ENCODE assay signal across 10 mouse cellular contexts in the genomic region with DNA sequence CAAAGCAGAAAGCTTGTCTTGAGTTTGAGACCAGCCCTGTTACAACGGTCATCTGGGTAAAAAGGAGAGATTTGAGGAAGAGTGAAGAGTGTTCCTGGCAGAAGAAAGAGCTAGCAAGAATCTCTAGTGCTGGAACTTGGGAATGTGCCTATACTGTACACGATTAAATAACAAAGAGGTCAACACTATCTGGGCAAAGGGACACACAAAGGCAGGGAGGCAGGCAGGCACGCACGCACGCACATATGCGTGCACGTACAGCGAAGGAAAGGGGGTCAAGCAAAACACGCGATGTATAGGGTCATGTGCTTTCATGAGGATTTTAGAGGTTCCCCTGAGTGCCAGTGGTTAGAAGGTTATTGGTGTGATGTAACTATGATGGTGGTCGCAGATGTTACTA. TPM values are rescaled to one million over a fixed set of nuclear protein-coding genes. Genes with fewer than 3 reads are reported as not detected.
DNase-seq lines count a peak whose midpoint lies in the region; ATAC-seq and TF ChIP-seq lines count a peak whose summit lies in the region.
"Had no signal": no experiment of that assay in that cellular context is flagged by ENCODE, and none has a peak within 500 bp of the region (broad histone marks: within the 10 kb centered on the region; RNA-seq: fewer than 3 reads in every experiment).

No protein-coding gene starts in this region.

- H3K4me2 ChIP-seq in lung, embryonic 14.5 days: no peak overlapping the region
- H3K4me2 ChIP-seq in intestine, embryonic 15.5 days (replicated peaks): peak overlapping the region; percentile 80; the same call in 1 of the 2 replicates
- peak overlapping the region; percentile 79 for H3K4me2 ChIP-seq in liver, embryonic 14.5 days (ENCODE audit: low read depth)

- TF ChIP-seq CTCF in gastrocnemius, adult 2 months (IDR thresholded peaks at IDR 0.05): no peak
- no peak for TF ChIP-seq CTCF in lung, embryonic 14.5 days (IDR thresholded peaks at IDR 0.05; ENCODE audit: low read depth)
- TF ChIP-seq CTCF in liver, embryonic 14.5 days (IDR thresholded peaks at IDR 0.05; ENCODE audit: low read depth): no peak

- no peak overlapping the region for H3K9ac ChIP-seq in lung, embryonic 14.5 days
- no peak overlapping the region for H3K9ac ChIP-seq in intestine, embryonic 15.5 days
- no peak overlapping the region for H3K9ac ChIP-seq in liver, embryonic 14.5 days (replicated peaks)

- WGBS in lung, embryonic 14.5 days: 76% methylated on average over 11 of the region's 11 CpGs
- WGBS in intestine, embryonic 15.5 days: 70% methylated on average over 11 of the region's 11 CpGs
- 71% methylated on average over 11 of the region's 11 CpGs for WGBS in liver, embryonic 14.5 days (ENCODE audit: insufficient replicate concordance)

- H3K27ac ChIP-seq in gastrocnemius, adult 2 months: peak overlapping the region; percentile 91
- no peak overlapping the region for H3K27ac ChIP-seq in lung, embryonic 14.5 days (ENCODE audit: low read depth)
- 0 out of 2 replicates have a peak overlapping the region, but pooled peaks have one; percentile 28 for H3K27ac ChIP-seq in intestine, embryonic 15.5 days
- H3K27ac ChIP-seq in liver, embryonic 14.5 days: no peak overlapping the region
- H3K27ac ChIP-seq: kidney, postnatal 0 days had no signal

- H3K4me1 ChIP-seq in lung, embryonic 14.5 days (ENCODE audit: insufficient read depth): peaks cover 6% of the 10 kb centered on the region; the same call in 1 of the 2 replicates
- H3K4me1 ChIP-seq in intestine, embryonic 15.5 days (replicated peaks): peaks cover 21% of the 10 kb centered on the region
- H3K4me1 ChIP-seq in liver, embryonic 14.5 days (replicated peaks; ENCODE audit: control insufficient read depth in 2 of 2, insufficient read depth in 2 of 2, low read length in 1 of 2): peaks cover 0 to 6% of the 10 kb centered on the region in 2 experiments; a peak in 3 of 4 replicates

- no peak for TF ChIP-seq EP300 in liver, embryonic 14.5 days (IDR thresholded peaks at IDR 0.05; ENCODE audit: low read depth)

- peaks cover 26% of the 10 kb centered on the region for H3K36me3 ChIP-seq in lung, embryonic 14.5 days (ENCODE audit: insufficient read depth)
- H3K36me3 ChIP-seq in intestine, embryonic 15.5 days: peaks cover 10% of the 10 kb centered on the region
- no peaks in the 10 kb centered on the region for H3K36me3 ChIP-seq in liver, embryonic 14.5 days (replicated peaks; ENCODE audit: control insufficient read depth, insufficient read depth, low read depth)

- intact Hi-C loops in gastrocnemius, adult 2 months (cut with DNase I): no loop called here

- 0 out of 2 replicates have a peak, but pooled peaks have one; percentile 19 for ATAC-seq in lung, embryonic 14.5 days (ENCODE audit: insufficient read depth)
- no peak for ATAC-seq in intestine, embryonic 15.5 days
- no peak for ATAC-seq in liver, embryonic 14.5 days (ENCODE audit: insufficient read depth)

- peak; percentile 9 for DNase-seq in gastrocnemius, adult 2 months
- no peak for DNase-seq in gastrocnemius, adult 8-10 months (ENCODE audit: low spot score in 2 of 2)
- DNase-seq in lung, embryonic 14.5 days: no peak
- no peak for DNase-seq in lung, postnatal 4 days
- DNase-seq in liver, embryonic 14.5 days (ENCODE audit: low read depth in 3 of 3, low spot score in 3 of 3): no peak
- no peak for DNase-seq in thymus, adult 18-20 months
- DNase-seq in frontal cortex, postnatal 36 days (ENCODE audit: low spot score in 2 of 2): no peak

- H3K4me3 ChIP-seq in gastrocnemius, adult 2 months: no peak overlapping the region
- no peak overlapping the region for H3K4me3 ChIP-seq in lung, embryonic 14.5 days (ENCODE audit: low read depth, low read length)
- H3K4me3 ChIP-seq in intestine, embryonic 15.5 days (replicated peaks): no peak overlapping the region
- H3K4me3 ChIP-seq in liver, embryonic 14.5 days (ENCODE audit: insufficient read depth in 1 of 2, low read depth in 2 of 2, low read length in 2 of 2): no peak overlapping the region

- H3K27me3 ChIP-seq in lung, embryonic 14.5 days (ENCODE audit: insufficient read depth, low read length): no peaks in the 10 kb centered on the region
- H3K27me3 ChIP-seq in intestine, embryonic 15.5 days (replicated peaks): no peaks in the 10 kb centered on the region
- no peaks in the 10 kb centered on the region for H3K27me3 ChIP-seq in liver, embryonic 14.5 days (ENCODE audit: control insufficient read depth, insufficient read depth, low read length)

- H3K9me3 ChIP-seq in lung, embryonic 14.5 days (ENCODE audit: low read depth, low read length): no peaks in the 10 kb centered on the region
- H3K9me3 ChIP-seq in intestine, embryonic 15.5 days: no peaks in the 10 kb centered on the region
- no peaks in the 10 kb centered on the region for H3K9me3 ChIP-seq in liver, embryonic 14.5 days (ENCODE audit: control insufficient read depth, low read length)
- H3K9me3 ChIP-seq: heart, embryonic 10.5 days had no signal

RNA-seq across cellular contexts. Expression of a gene that starts 0.6 kb away (rescaled TPM):
- total RNA-seq in gastrocnemius, adult 2 months (2021): 10 to 100 TPM; 67.6 to 97.7 TPM
- total RNA-seq in gastrocnemius, adult 8-10 months (2022): 10 to 100 TPM; 71.2 to 89.3 (median 74.4) TPM
- 35.1 and 38.1 TPM in 2 replicates for polyA plus RNA-seq in lung, embryonic 14.5 days (2014; fragmentation: Nextera tagmentation; extraction: Ambion mirVana)
- polyA plus RNA-seq in intestine, embryonic 15.5 days (2015; fragmentation: Nextera tagmentation; extraction: Ambion mirVana): 50.2 and 55.8 TPM in 2 replicates
- polyA plus RNA-seq in liver, embryonic 14.5 days (2012; rRNA removed): 8.1 and 8.5 TPM in 2 replicates
- polyA plus RNA-seq in liver, embryonic 14.5 days (2014; fragmentation: Nextera tagmentation; extraction: Ambion mirVana): 6.7 and 7.9 TPM in 2 replicates

RNA-seq across cellular contexts. Expression of a gene that starts 7.6 kb away (rescaled TPM):
- 10 to 100 TPM; 39.6 to 46.4 TPM for total RNA-seq in gastrocnemius, adult 2 months (2021)
- 10 to 100 TPM; 35.5 to 42.9 (median 37.1) TPM for total RNA-seq in gastrocnemius, adult 8-10 months (2022)
- 54.2 and 55.6 TPM in 2 replicates for polyA plus RNA-seq in lung, embryonic 14.5 days (2014; fragmentation: Nextera tagmentation; extraction: Ambion mirVana)
- 83.9 and 84.5 TPM in 2 replicates for polyA plus RNA-seq in intestine, embryonic 15.5 days (2015; fragmentation: Nextera tagmentation; extraction: Ambion mirVana)
- polyA plus RNA-seq in liver, embryonic 14.5 days (2012; rRNA removed): 13.9 and 15.6 TPM in 2 replicates
- 20.7 and 21.1 TPM in 2 replicates for polyA plus RNA-seq in liver, embryonic 14.5 days (2014; fragmentation: Nextera tagmentation; extraction: Ambion mirVana)

RNA-seq across cellular contexts. Expression of a gene that starts 15.8 kb away (rescaled TPM):
- 1 to 10 TPM; 5.9 TPM for total RNA-seq in gastrocnemius, adult 2 months (2021)
- total RNA-seq in gastrocnemius, adult 8-10 months (2022): 1 to 10 TPM; 4.3 to 6.5 (median 5.5) TPM
- polyA plus RNA-seq in lung, embryonic 14.5 days (2014; fragmentation: Nextera tagmentation; extraction: Ambion mirVana): 20.2 and 22.4 TPM in 2 replicates
- 17.2 and 18.2 TPM in 2 replicates for polyA plus RNA-seq in intestine, embryonic 15.5 days (2015; fragmentation: Nextera tagmentation; extraction: Ambion mirVana)
- 2.0 and 3.1 TPM in 2 replicates for polyA plus RNA-seq in liver, embryonic 14.5 days (2012; rRNA removed)
- 4.8 and 5.9 TPM in 2 replicates for polyA plus RNA-seq in liver, embryonic 14.5 days (2014; fragmentation: Nextera tagmentation; extraction: Ambion mirVana)

RNA-seq across cellular contexts. Expression of a gene that starts 32.0 kb away (rescaled TPM):
- total RNA-seq in gastrocnemius, adult 2 months (2021): 1,000 to 10,000 TPM; 1,176 to 1,655 TPM
- 1,000 to 10,000 TPM; 1,141 to 1,247 (median 1,173) TPM for total RNA-seq in gastrocnemius, adult 8-10 months (2022)
- polyA plus RNA-seq in lung, embryonic 14.5 days (2014; fragmentation: Nextera tagmentation; extraction: Ambion mirVana): 527 and 554 TPM in 2 replicates
- polyA plus RNA-seq in intestine, embryonic 15.5 days (2015; fragmentation: Nextera tagmentation; extraction: Ambion mirVana): 844 and 895 TPM in 2 replicates
- polyA plus RNA-seq in liver, embryonic 14.5 days (2012; rRNA removed): 104 and 121 TPM in 2 replicates
- polyA plus RNA-seq in liver, embryonic 14.5 days (2014; fragmentation: Nextera tagmentation; extraction: Ambion mirVana): 316 and 317 TPM in 2 replicates

RNA-seq across cellular contexts. Expression of a gene that starts 36.1 kb away (rescaled TPM):
- 1 to 10 TPM; 4.4 to 6.6 TPM for total RNA-seq in gastrocnemius, adult 2 months (2021)
- total RNA-seq in gastrocnemius, adult 8-10 months (2022): 1 to 10 TPM; 3.3 to 4.8 (median 4.2) TPM
- 8.0 and 10.6 TPM in 2 replicates for polyA plus RNA-seq in lung, embryonic 14.5 days (2014; fragmentation: Nextera tagmentation; extraction: Ambion mirVana)
- 16.3 and 20.4 TPM in 2 replicates for polyA plus RNA-seq in intestine, embryonic 15.5 days (2015; fragmentation: Nextera tagmentation; extraction: Ambion mirVana)
- polyA plus RNA-seq in liver, embryonic 14.5 days (2012; rRNA removed): 4.5 and 5.1 TPM in 2 replicates
- 2.0 and 2.3 TPM in 2 replicates for polyA plus RNA-seq in liver, embryonic 14.5 days (2014; fragmentation: Nextera tagmentation; extraction: Ambion mirVana)

Comparison
In these comparisons a context has a peak if more than half of its experiments do, and no peak if none do; other contexts are left out.
1. H3K27ac ChIP-seq: peak in gastrocnemius, adult 2 months (single experiment) and intestine, embryonic 15.5 days (single experiment); none in lung, embryonic 14.5 days (single experiment) and liver, embryonic 14.5 days (single experiment).